Mouse (Mus musculus) left cerebral cortex, postnatal 25 days (tissue): ENCODE data around the gene Slc16a12. TPM values are rescaled to one million over a fixed set of nuclear protein-coding genes. Genes with fewer than 3 reads are reported as not detected.
"Not testable (repeated sequence)": the region's sequence is repeated elsewhere in the genome, so short reads cannot be mapped to it uniquely, and the experiment has no call there.

Source experiments
- DNase-seq, 2 experiments: peaks; one replicate each; pipeline ENCODE4 v3.0.0; 2022; ENCODE audit warnings: low spot score in 2 of 2, mixed read lengths in 1 of 2
- intact Hi-C: fragments of 180-260 bp; cut with DNase I; formaldehyde crosslinking; loops from one replicate; pipeline ENCODE4 v1.15.1; 2025
- total RNA-seq, 2 experiments: library from RNA; stranded (reverse); gene quantifications; 2 replicates each; pipeline ENCODE4 v1.2.3; 2021

Gene Slc16a12
- 1 to 10 TPM; 3.0 to 3.8 TPM for total RNA-seq

- intact Hi-C loops: no loop called here
Measured at GRCm38 (mm10) chr19:34746688-34747504, at the start of gene Slc16a12. Gene Slc16a12 (minus strand): TSS chr19:34747289.

GRCm38 (mm10) chr19:34796396-34796795, 49.3 kb upstream of the Slc16a12 start:
- DNase-seq: no peak

More at GRCm38 (mm10) chr19:34746688-34747504, at the start of gene Slc16a12:
- peak; percentile 6 to 9 for DNase-seq

GRCm38 (mm10) chr19:34782491-34782890, 35.4 kb upstream of the Slc16a12 start:
- intact Hi-C loops: no loop called here
- DNase-seq: no peak

More at GRCm38 (mm10) chr19:34796396-34796795, 49.3 kb upstream of the Slc16a12 start:
- intact Hi-C loops: no loop called here

DNA sequence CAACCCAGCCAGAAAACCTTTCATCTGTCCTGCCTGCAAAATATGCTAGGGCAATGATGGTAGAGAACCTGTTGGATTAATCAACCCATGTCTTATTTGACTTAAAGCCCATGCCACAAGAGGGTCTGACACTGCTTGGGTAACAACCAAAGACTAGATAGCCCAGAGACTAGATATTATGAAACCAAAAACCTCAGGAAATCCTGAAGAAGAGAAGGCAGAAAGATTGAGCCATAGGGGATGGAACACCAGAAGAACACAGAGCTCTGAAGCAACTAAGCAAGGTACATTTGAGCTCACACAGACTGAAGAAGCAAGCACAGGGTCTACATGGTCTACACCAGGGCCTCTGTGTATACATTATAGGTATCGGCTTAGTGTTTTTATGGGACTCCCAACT, 31.9 kb upstream of the Slc16a12 start:
- intact Hi-C loops: loop anchor here (10.0 kb wide), 1 partner anchor 444 kb away; no protein-coding TSS in a partner anchor

DNA sequence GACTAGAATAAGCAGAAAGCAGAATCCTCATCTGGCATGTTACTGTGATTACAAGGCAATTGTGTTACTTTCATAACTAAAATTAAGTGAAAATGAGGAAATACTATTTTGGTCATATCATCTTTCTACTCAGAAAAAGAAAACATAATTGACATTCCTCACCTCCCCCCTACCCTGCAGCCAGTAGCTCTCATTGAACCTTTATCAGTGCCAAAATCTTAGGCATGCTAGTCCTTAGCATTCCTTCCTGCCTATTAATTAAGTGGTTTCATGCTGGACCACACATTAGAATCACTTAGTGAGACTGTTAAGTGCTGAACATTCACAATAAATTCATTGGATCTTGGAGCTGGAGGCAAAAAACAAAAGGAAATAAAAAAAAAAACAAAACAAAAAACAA, 31.0 kb upstream of the Slc16a12 start:
- DNase-seq: no peak
- intact Hi-C loops: loop anchor here (10.0 kb wide), 1 partner anchor 443 kb away; no protein-coding TSS in a partner anchor

More for the DNA sequence above, 31.9 kb upstream of the Slc16a12 start:
- no peak for DNase-seq

DNA sequence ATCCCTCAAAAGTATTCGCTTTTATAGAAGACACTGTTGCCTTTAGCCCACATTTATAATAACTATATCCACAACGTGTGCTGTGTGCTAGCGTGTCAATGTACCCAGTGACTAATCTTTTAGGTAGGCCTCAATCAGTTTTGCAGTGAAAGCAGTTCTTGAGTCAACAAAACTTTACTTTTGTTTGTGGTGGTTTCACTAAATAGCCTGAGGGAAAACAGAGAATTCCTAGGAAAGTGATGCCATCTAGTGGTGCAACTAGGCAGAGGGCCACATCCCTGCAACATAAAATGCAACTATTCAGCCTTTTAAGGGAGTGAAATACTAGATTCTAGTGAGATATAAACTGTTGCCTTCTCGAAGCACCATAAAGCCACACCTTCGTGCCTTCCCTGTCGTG, 25.7 kb upstream of the Slc16a12 start:
- peak; percentile 57 to 60 for DNase-seq
- intact Hi-C loops: loop anchor here (1.0 to 10.0 kb wide), 4 partner anchors 85 to 438 kb away; partner anchors contain the start of gene Ifit2

DNA sequence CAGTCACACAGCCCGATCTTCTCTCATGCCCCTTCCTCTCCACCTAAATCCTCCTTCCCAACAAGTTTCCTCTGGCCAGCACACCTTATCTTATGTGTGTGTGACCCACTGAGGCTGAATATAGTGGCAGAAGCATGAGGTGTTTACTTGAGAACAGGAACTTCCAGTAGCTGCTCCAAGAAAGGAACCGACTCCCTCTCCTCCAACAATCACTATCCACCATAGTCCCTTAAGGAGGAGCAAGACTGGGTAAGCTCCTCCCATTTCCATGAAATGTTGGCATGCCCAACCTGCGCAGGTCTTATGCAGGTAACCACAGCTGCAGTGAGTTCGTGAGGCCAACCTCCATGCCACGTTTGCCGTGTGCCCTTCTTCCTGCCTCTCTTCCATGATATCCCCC, 23.7 kb upstream of the Slc16a12 start:
- no peak for DNase-seq
- intact Hi-C loops: loop anchor here (5.0 to 10.0 kb wide), 3 partner anchors 83 to 436 kb away; partner anchors contain the start of gene Ifit2

DNA sequence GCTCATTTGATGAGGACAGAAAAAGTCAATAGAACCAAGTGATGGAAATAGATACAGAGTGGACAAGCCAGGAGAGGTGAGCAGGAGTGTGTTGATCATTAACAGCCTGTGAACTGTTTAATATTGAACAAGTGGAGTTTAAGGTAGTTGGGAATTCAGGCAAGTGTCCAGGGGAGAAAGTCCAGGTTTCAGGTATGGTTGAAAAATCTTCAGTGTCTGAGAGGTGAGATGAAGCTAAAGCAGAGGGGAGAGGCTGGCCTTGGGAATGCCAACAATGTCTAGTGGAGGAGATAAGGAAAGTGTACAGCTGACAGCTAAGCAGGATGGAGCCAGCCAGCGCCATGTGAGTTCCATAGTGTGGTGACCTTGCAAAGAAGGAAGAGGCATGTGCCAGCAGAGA, 11.7 kb upstream of the Slc16a12 start:
- DNase-seq: no peak
- intact Hi-C loops: no loop called here

DNA sequence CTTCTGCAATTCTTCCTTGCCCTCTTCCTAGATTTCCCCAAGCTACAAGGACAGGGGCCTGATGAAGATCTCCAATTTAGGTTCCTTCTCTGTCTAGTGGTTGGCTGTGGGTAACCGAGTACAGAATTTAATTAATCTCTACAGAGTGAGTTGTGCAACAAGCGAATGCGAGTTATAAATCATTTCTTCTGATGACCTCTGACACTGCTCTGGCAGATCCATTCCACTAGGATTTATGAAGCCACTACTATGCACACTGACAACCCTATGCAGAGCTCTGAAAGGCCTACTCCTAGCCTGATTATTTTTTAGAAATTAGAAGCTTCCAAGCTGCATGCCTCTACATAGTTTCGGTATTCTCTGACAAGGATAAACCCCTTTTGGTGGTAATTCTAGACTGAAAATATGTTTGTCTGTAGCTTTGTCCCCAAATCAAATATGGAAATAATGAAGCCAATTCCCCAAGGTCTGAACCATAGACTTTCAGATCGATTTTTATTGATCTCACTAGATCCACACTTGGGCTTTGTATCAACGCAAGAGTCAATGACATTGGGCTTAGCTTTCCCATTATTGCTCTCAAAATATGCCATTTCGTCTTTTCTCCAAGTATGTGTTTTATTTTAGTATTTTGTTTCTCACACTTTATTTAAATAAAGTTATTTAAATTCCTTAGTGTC, 9.6 kb upstream of the Slc16a12 start:
- DNase-seq: no peak
- intact Hi-C loops: no loop called here

DNA sequence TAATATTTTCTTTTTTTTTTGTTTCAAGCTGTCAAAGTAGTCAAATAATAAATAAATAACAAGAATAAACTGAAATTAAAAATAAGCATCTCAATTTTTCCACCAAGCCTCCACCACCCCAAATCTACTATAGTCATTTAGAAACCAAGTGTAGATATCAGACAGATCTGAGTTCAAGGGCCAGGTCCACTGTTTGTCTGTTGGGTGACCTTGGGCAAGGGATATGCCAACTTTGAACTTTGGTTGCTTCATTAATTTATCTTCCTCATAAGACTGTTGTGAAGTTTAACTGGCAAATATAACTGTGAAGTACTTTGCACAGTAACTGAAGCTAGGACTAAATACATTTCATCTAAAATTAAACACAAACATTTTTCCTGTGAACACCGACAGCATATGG, 8.6 kb upstream of the Slc16a12 start:
- DNase-seq: no peak
- intact Hi-C loops: no loop called here

- no peak for DNase-seq
- intact Hi-C loops: no loop called here
Measured at GRCm38 (mm10) chr19:34753243-34753642, 6.2 kb upstream of the Slc16a12 start.

DNA sequence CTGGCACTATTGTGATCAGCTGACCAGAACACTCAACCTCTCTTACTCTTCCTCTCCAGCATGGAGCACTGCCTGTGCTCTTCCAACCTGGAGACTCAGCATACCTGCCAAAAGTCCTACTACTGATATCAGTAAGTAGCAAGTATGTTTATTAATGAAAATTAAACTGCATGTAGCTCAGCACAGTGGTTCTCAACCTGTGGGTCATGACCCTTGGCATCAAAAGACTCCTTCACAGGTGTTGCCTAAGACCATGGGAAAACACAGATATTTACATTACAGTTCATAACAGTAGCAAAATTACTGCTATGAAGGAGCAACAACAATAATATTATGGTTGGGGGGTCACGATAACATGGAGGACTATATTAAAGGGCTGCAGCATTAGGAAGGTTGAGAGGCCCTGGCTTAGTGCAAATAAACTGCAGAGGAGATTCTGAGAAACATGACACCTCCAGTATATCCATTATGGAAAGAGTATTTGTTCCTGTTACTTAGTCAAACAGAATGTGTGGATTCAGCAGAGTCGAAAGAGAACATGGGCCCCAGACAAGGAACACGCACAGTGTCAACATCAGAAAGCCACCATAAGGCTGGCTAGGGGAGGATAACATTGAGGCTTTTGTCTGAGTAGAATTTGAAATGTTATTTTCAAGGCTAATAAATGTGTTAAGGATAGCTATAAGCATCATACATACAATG, 5.5 kb upstream of the Slc16a12 start:
- DNase-seq: no peak
- intact Hi-C loops: no loop called here

DNA sequence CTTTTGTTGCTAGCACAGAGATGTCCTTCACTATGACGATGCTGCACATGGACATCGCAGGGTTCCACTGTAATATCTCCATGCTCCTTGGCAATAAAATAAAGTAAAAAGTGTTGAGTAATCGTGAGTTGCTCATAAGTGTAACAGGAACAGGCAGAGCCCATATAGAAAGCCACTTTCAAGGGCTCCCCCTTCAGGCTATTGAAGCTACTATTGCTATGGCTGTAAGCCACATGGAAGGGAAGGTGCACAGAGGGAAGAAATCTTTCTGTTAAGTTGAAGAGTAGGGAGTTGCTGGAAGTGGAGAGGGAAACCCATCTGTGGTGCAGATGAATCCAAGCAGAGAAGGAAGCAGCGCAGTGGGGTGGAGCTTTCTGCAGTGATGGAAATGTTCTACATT, 4.1 kb upstream of the Slc16a12 start:
- DNase-seq: peak in 1 of 2 experiments; percentile 34
- intact Hi-C loops: no loop called here

DNA sequence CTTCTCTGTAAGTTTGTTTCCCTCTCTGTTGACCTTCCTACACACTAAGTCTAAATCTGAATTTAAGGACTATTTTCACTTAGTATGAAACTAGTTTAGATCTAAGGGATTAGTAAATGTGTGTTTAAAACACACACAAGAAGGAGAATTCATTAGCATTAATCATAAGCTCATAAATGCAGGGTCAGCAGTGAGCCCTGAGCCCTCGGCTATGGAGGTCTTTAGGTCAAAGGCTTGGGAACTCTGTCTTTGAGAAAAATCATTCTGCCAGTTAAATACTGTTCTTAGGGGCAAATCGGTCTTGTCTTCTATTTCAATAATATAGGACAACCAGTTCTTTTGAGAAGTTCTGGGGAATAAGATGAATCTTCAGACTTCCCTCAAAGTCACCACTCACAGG, 1.9 kb upstream of the Slc16a12 start:
- intact Hi-C loops: no loop called here
- DNase-seq: no peak

DNA sequence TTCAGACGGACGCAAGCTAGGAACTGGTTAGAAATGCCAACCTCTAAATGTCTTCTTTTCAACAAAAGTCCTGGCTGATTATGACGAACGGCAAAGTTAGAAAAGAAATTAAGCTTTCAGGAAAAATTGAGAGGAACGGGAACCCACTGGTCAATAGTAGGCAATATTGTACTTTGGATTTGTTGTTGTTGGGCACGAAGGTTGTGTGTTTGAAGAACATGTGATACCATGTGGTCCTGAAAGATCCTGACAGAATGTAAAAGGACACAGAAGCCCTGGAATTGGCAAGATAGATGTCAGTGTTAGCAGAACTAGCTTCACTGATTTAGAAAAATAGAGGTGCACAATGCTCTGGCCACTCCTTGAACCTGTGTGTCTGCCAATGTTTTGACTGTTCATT, 880 bp upstream of the Slc16a12 start:
- DNase-seq, intact Hi-C loops: not testable (repeated sequence)

- intact Hi-C loops: no loop called here
- DNase-seq: peak in 1 of 2 experiments; percentile 8
Measured at GRCm38 (mm10) chr19:34746201-34746600, 888 bp downstream of the Slc16a12 start.

GRCm38 (mm10) chr19:34745012-34745411, 2.1 kb downstream of the Slc16a12 start:
- no peak for DNase-seq
- intact Hi-C loops: no loop called here

DNA sequence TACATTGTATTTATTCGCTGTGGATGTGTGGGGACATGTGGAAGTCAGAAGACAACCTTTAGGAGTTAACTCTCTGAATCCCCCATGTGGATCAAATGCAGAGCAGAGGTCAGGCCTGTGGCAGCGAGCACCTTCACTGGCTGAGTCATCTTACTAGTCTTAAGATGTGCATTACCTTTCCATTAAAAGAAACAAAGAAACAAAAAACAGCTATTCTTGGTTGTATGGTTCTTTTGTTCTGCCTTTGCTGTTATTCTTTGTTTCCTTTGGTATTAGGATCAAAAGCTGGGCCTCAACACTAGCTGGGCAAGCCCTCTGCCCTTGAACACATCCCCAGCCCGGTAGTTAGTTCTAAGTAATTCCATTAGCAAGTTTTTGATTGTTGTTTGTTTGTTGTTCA, 9.2 kb downstream of the Slc16a12 start:
- no peak for DNase-seq
- intact Hi-C loops: no loop called here

- DNase-seq: no peak
- intact Hi-C loops: no loop called here
Measured at GRCm38 (mm10) chr19:34735900-34736299, 11.2 kb downstream of the Slc16a12 start.

DNA sequence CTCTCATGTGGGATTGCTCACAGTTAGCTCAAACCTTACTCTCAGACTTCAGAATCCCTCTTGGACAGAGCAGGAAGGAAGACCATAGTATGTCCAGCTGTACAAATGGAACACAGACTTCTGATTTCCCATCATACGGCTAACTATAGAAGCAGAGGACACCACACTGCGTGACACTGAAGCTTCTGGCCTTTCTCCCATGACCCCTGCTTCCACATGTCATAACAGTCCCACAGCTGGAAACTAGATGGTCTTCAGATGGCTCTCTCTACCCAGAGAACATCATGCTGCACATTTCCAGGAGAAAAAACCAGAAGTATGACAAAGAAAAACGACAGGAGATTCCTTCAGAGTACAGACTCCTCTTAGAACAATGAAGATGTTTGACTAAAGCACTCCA, 14.1 kb downstream of the Slc16a12 start:
- intact Hi-C loops: no loop called here
- DNase-seq: no peak
